Mouse (Mus musculus): ENCODE data around the gene Add3. TPM values are rescaled to one million over a fixed set of nuclear protein-coding genes. Genes with fewer than 3 reads are reported as not detected.

Gene Add3
- polyA plus RNA-seq, 1 experiment from 2014 or later, result 44.8 TPM

DNA sequence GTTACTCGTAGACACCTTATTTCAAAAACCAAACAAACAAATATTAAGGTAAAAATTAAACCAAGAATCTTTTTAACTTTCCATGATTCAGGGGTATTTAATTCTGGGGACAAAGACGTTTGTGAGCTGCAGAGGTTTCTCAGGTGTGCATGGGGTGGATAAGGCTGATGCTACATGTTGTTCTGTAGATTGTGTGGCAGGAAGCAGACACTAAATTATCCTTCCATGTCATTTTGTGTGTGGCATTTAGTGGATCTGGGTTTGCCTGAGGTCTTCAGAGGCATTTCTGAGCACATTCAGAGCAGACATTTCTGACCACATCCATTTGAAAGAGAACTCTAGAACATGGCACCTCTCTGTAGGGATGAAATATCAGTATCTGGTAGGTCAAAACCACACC, 52.9 kb downstream of the Add3 start:
- WGBS, result 89% methylated on average over 2 of the region's 2 CpGs
- no peak overlapping the region for H3K4me2 ChIP-seq (replicated peaks)
- no peak for ATAC-seq (ENCODE audit: low FRiP score, low read depth)
- no peak overlapping the region for H3K9ac ChIP-seq
- no peaks in the 10 kb centered on the region for H3K27me3 ChIP-seq (replicated peaks)
- no peak overlapping the region for H3K4me3 ChIP-seq
- H3K36me3 ChIP-seq, result no peaks in the 10 kb centered on the region
- no peaks in the 10 kb centered on the region for H3K9me3 ChIP-seq
- H3K4me1 ChIP-seq, result peaks cover 16% of the 10 kb centered on the region
- H3K27ac ChIP-seq, result no peak overlapping the region

DNA sequence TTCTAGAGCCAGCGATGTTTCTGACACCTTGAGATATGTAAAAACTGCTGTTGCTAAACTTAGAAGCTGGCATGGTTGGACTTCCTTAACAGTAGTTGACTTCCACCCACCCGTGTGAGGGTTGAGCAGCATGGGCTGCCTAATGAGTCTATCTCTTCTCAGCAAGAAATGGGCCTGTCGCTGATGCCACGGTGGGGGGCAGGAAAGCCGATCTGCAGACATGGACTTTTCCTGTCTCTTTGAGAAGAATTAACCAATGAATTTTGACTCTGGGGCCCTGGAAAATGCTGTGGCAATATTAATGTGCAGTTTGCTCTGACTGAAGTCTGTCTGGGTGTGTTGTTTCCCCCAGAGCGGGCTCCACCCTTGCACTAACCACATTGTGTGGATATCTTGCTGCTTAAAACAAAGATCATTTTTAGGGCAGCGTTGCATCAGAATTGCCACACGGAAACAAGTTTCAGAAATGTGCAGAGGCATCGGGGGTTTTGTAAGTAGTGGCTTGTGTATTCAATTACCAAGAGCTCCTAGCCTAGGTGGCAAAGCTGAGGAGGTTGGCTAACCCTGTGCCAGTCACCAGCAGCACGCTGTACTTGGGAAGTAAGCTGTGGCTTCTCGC, 53.8 kb downstream of the Add3 start:
- Histone ChIP-seq H3K27ac (no peak overlapping the region), H3K9me3 (no peaks in the 10 kb centered on the region), H3K36me3 (no peaks in the 10 kb centered on the region), H3K4me2 (replicated peaks) (no peak overlapping the region), H3K4me3 (no peak overlapping the region), H3K9ac (no peak overlapping the region), H3K27me3 (replicated peaks) (no peaks in the 10 kb centered on the region), H3K4me1 (peaks cover 16% of the 10 kb centered on the region)
- no peak for ATAC-seq (ENCODE audit: low FRiP score, low read depth)
- 79% methylated on average over 11 of the region's 11 CpGs for WGBS

DNA sequence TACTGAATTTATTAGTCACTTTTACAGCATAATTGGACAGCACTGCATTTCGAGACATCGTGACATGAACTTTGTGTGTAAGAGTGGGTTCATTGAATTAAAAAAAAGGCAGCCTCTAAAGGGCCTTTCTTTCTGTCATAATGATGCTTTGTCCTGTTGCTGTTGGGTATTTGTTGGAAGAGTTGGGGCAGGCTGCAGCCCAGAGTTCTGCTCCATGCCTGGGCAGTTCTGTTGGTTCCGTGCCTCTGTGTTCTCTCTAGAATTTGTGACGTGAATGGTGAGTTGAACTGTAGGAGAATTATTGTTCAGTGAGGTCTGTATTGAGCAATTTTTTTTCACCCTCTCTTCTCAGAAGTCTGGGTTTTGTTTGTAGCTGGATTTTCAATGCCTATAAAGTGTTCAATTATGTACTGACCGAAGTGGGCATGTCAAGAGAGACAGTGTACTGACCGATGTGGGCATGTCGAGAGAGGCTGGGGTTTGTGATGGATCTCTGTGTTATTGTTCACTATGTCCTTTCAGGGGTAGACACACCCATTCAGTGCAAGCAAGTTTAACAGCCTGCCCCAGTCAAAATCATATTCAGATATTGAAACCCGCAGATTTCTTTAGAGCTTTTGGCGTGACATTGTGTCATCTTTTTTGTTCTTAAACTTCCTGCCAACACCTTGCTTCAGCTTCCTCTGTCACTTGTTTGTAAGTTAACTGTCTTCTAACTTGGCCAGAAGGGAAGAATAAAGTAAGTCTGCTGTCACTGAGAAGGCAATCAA, 54.7 kb downstream of the Add3 start:
- H3K27ac ChIP-seq, result no peak overlapping the region
- no peak overlapping the region for H3K4me3 ChIP-seq
- no peaks in the 10 kb centered on the region for H3K27me3 ChIP-seq (replicated peaks)
- no peaks in the 10 kb centered on the region for H3K9me3 ChIP-seq
- no peak overlapping the region for H3K9ac ChIP-seq
- ATAC-seq (ENCODE audit: low FRiP score, low read depth), result no peak
- WGBS, result 49% methylated on average over 9 of the region's 9 CpGs
- H3K36me3 ChIP-seq, result no peaks in the 10 kb centered on the region
- peaks cover 16% of the 10 kb centered on the region for H3K4me1 ChIP-seq
- H3K4me2 ChIP-seq (replicated peaks), result no peak overlapping the region

GRCm38 (mm10) chr19:53196961-53197360, 56.7 kb downstream of the Add3 start:
- peaks cover 16% of the 10 kb centered on the region for H3K4me1 ChIP-seq
- WGBS, result 92% methylated on average over 10 of the region's 10 CpGs
- no peaks in the 10 kb centered on the region for H3K27me3 ChIP-seq (replicated peaks)
- no peak overlapping the region for H3K27ac ChIP-seq
- ATAC-seq (ENCODE audit: low FRiP score, low read depth), result no peak
- no peaks in the 10 kb centered on the region for H3K36me3 ChIP-seq
- no peaks in the 10 kb centered on the region for H3K9me3 ChIP-seq
- no peak overlapping the region for H3K4me2 ChIP-seq (replicated peaks)
- no peak overlapping the region for H3K4me3 ChIP-seq
- no peak overlapping the region for H3K9ac ChIP-seq

DNA sequence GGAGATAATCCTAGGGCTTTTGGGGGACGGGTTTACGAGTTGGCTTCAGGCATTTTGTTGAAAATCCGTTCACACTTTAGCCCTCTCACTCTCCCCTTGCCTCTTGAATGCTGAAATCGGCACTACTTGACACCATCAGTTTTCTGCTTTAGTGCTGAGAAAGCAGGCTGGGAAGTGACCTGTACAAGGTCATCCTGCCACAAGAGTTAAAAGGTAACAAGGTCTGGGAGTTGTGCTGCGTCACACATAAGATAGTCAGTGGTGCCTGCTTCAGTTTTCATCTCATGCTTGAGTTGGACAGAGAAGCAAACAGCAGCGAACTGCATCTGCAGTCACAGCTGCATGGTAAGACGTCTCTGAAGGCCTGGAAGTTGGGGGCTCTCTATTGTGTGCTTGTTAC, 57.5 kb downstream of the Add3 start:
- Histone ChIP-seq H3K4me1 (peaks cover 16% of the 10 kb centered on the region), H3K27ac (no peak overlapping the region), H3K4me3 (no peak overlapping the region), H3K4me2 (replicated peaks) (no peak overlapping the region), H3K36me3 (no peaks in the 10 kb centered on the region), H3K27me3 (replicated peaks) (no peaks in the 10 kb centered on the region), H3K9me3 (no peaks in the 10 kb centered on the region), H3K9ac (no peak overlapping the region)
- 87% methylated on average over 7 of the region's 7 CpGs for WGBS
- no peak for ATAC-seq (ENCODE audit: low FRiP score, low read depth)

GRCm38 (mm10) chr19:53198706-53199572, 58.7 kb downstream of the Add3 start:
- Histone ChIP-seq H3K4me3 (no peak overlapping the region), H3K27ac (no peak overlapping the region), H3K9ac (no peak overlapping the region), H3K4me1 (peaks cover 14% of the 10 kb centered on the region), H3K9me3 (no peaks in the 10 kb centered on the region), H3K27me3 (replicated peaks) (no peaks in the 10 kb centered on the region), H3K36me3 (no peaks in the 10 kb centered on the region), H3K4me2 (replicated peaks) (no peak overlapping the region)
- WGBS, result 90% methylated on average over 17 of the region's 17 CpGs
- ATAC-seq (ENCODE audit: low FRiP score, low read depth), result no peak

GRCm38 (mm10) chr19:53199711-53200110, 59.5 kb downstream of the Add3 start:
- 95% methylated on average over 9 of the region's 9 CpGs for WGBS
- Histone ChIP-seq H3K36me3 (no peaks in the 10 kb centered on the region), H3K9me3 (no peaks in the 10 kb centered on the region), H3K4me2 (replicated peaks) (no peak overlapping the region), H3K27ac (no peak overlapping the region), H3K4me3 (no peak overlapping the region), H3K27me3 (replicated peaks) (no peaks in the 10 kb centered on the region), H3K4me1 (peaks cover 7% of the 10 kb centered on the region; the same call in 1 of the 2 replicates), H3K9ac (no peak overlapping the region)
- ATAC-seq (ENCODE audit: low FRiP score, low read depth), result no peak

- no peaks in the 10 kb centered on the region for H3K27me3 ChIP-seq (replicated peaks)
- no peaks in the 10 kb centered on the region for H3K36me3 ChIP-seq
- WGBS, result 100% methylated on average over 1 of the region's 1 CpGs
- no peak for ATAC-seq (ENCODE audit: low FRiP score, low read depth)
- H3K9ac ChIP-seq, result no peak overlapping the region
- H3K9me3 ChIP-seq, result no peaks in the 10 kb centered on the region
- H3K4me1 ChIP-seq, result no peaks in the 10 kb centered on the region
- no peak overlapping the region for H3K4me2 ChIP-seq (replicated peaks)
- no peak overlapping the region for H3K27ac ChIP-seq
- H3K4me3 ChIP-seq, result no peak overlapping the region
Observed at GRCm38 (mm10) chr19:53202116-53202515, 61.9 kb downstream of the Add3 start.

DNA sequence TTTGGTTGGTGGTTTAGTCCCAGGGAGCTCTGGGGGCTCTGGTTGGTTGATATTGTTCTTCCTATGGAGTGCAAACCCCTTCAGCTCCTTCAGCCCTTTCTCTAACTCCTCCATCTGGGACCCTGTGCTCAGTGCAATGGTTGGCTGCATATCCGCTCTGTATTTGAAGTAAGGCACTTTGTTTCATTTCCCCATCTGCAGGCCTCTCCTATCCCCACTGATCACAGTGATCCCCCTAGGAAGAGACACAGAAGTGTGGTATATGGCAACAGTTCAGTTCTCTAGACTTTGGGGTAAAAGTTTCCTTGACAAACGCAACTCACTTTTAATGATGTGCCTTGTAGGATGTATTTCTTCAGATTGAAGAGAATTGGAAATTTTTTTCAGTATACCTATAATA, 66.7 kb downstream of the Add3 start:
- Histone ChIP-seq H3K9me3 (no peaks in the 10 kb centered on the region), H3K4me2 (replicated peaks) (no peak overlapping the region), H3K4me3 (no peak overlapping the region), H3K27me3 (replicated peaks) (no peaks in the 10 kb centered on the region), H3K9ac (no peak overlapping the region), H3K4me1 (no peaks in the 10 kb centered on the region), H3K36me3 (no peaks in the 10 kb centered on the region), H3K27ac (no peak overlapping the region)
- no peak for ATAC-seq (ENCODE audit: low FRiP score, low read depth)
- WGBS, result 97% methylated on average over 2 of the region's 2 CpGs

DNA sequence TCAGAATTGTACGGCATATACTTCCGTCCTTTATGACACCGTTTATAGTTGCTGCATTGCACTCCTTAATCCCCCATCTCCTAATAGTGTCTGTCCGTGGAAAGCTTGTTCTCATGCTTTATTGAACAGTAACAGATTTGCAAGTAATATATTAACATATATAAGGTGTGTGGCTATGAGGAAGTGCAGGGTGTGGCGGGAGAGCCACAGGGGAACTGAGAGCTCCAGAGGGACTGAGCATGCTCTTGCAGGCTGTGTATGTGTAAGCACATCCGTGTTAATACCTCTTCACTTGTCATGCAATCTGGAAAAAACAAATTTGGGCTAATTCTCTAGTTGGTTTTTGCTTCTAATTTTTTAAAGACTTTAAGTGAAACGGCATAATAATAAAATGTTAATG, 68.6 kb downstream of the Add3 start:
- ATAC-seq (ENCODE audit: low FRiP score, low read depth), result no peak
- H3K4me1 ChIP-seq, result no peaks in the 10 kb centered on the region
- H3K36me3 ChIP-seq, result no peaks in the 10 kb centered on the region
- H3K27ac ChIP-seq, result no peak overlapping the region
- H3K4me3 ChIP-seq, result no peak overlapping the region
- no peaks in the 10 kb centered on the region for H3K27me3 ChIP-seq (replicated peaks)
- no peaks in the 10 kb centered on the region for H3K9me3 ChIP-seq
- 87% methylated on average over 7 of the region's 7 CpGs for WGBS
- H3K4me2 ChIP-seq (replicated peaks), result no peak overlapping the region
- no peak overlapping the region for H3K9ac ChIP-seq

DNA sequence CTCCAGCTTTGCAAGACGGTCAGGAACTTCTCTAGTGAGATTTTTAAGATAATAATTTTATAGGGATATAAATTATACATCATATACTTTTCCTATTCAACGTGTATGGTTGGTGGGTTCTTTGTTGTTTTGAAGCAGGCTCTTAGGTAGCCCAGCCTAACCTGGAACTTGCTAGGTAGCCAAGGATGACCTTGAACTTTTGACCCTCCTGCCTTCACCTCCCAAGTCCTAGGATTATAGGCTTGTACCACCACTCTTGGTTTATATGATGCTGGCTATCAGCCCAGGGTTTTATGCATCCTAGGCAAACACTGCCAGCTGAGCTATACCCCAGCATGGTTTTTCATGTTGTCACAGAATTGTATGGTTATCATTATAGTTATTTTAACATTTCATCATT, 70.0 kb downstream of the Add3 start:
- Histone ChIP-seq H3K27me3 (replicated peaks) (no peaks in the 10 kb centered on the region), H3K36me3 (no peaks in the 10 kb centered on the region), H3K4me2 (replicated peaks) (no peak overlapping the region), H3K9ac (no peak overlapping the region), H3K27ac (no peak overlapping the region), H3K4me1 (no peaks in the 10 kb centered on the region), H3K9me3 (no peaks in the 10 kb centered on the region), H3K4me3 (no peak overlapping the region)
- no peak for ATAC-seq (ENCODE audit: low FRiP score, low read depth)
- 81% methylated on average over 2 of the region's 2 CpGs for WGBS

DNA sequence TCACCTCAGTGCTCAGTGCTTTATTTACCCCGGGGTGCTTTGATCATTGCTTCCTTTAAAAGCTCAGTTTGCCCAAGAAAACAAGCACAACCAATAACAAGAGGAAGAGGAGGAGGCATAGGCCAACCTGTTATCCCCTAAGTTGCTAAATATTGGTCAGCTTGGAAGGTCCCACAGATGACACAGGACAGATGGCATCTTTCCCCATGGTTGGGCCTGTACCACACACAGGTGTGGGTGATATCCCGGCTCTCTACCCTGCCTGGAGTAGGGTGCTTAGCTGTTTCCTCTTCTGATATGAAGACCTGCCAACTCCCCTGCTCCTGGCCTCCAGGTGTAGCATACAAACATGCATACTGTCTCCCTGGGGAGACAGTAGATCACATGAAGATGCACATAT, 75.1 kb downstream of the Add3 start:
- Histone ChIP-seq H3K9me3 (no peaks in the 10 kb centered on the region), H3K36me3 (no peaks in the 10 kb centered on the region), H3K4me2 (replicated peaks) (no peak overlapping the region), H3K27ac (no peak overlapping the region), H3K4me3 (no peak overlapping the region), H3K9ac (no peak overlapping the region), H3K4me1 (no peaks in the 10 kb centered on the region), H3K27me3 (replicated peaks) (no peaks in the 10 kb centered on the region)
- WGBS, result 83% methylated on average over 2 of the region's 2 CpGs
- ATAC-seq (ENCODE audit: low FRiP score, low read depth), result no peak

Data from neural tube, embryonic 12.5 days (tissue).